Mouse (Mus musculus) midbrain, embryonic 10.5 days (tissue): ENCODE results near the gene Bpifb2. TPM values are rescaled to one million over a fixed set of nuclear protein-coding genes. Genes with fewer than 3 reads are reported as not detected.

Source experiments
- DNase-seq: peaks from one replicate; pipeline ENCODE4 v3.0.0-alpha.2; 2017; ENCODE audit warnings: low spot score
- H3K27ac ChIP-seq: fragments of 300-500 bp; sonication (generic); replicated peaks from 2 replicates; pipeline ENCODE4 v1.5.1; 2016; ENCODE audit warnings: mild to moderate bottlenecking
- H3K27me3 ChIP-seq: fragments of 300-500 bp; sonication (generic); 2 replicates; pipeline ENCODE4 v1.6.1; 2016; ENCODE audit warnings: low read depth, mild to moderate bottlenecking; ENCODE audit not compliant: poor library complexity, severe bottlenecking
- H3K36me3 ChIP-seq: fragments of 300-500 bp; sonication (generic); 2 replicates; pipeline ENCODE4 v1.6.1; 2016; ENCODE audit warnings: mild to moderate bottlenecking, moderate library complexity
- H3K4me1 ChIP-seq: fragments of 300-500 bp; sonication (generic); 2 replicates; pipeline ENCODE4 v1.6.1; 2016
- H3K4me3 ChIP-seq: fragments of 300-500 bp; sonication (generic); 2 replicates; pipeline ENCODE4 v1.5.1; 2016; ENCODE audit warnings: mild to moderate bottlenecking, moderate library complexity
- H3K9me3 ChIP-seq: fragments of 300-500 bp; sonication (generic); replicated peaks from 2 replicates; pipeline ENCODE4 v1.6.1; 2016; ENCODE audit warnings: mild to moderate bottlenecking
- WGBS: fragments of 180-500 bp; shearing (Covaris S2); methylation state at CpG from one replicate; pipeline ENCODE4 v1.1.7; 2016; 5-methylcytosine and 5-hydroxymethylcytosine counted together
- polyA plus RNA-seq: library from polyadenylated mRNA; unstranded; fragments of >200 nt; fragmentation: Nextera tagmentation; extraction: Ambion mirVana; gene quantifications from 2 replicates; pipeline ENCODE4 v1.2.1, GENCODE M21; 2016

The Bpifb2 gene
- polyA plus RNA-seq, 1 experiment from 2014 or later = not detected

DNA sequence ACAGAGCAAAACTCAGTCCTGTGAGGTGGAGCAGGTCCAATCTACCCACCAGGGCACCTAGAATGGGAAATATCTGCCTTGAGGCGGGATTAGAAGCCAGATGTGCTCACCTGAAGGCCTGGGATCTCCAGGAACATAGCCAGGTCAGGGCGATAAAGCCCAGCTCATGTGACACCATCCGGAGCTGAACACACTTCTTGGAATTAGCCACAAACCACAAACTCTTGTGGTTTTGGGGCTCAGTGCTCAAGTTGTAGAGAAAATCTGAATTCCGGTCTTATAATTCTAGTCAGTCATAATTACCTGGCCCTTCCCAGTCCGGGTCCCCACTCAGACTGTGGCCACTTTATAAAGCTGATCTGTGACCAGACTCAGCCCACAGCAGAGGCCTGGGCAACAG lies 63.0 kb downstream of the Bpifb2 start, which contains the start of gene Bpifb4:
TSS of gene Bpifb4 (plus strand) at position 370 of the 400 bp plus-strand sequence.
- Histone ChIP-seq H3K36me3 (no peaks in the 10 kb centered on the region), H3K9me3 (no peaks in the 10 kb centered on the region), H3K27me3 (no peaks in the 10 kb centered on the region), H3K4me3 (no peak within 1 kb of the TSS), H3K4me1 (no peaks in the 10 kb centered on the region), H3K27ac (no peak within 1 kb of the TSS)
- DNase-seq = no peak
- WGBS = 91% methylated on average over 5 of the region's 5 CpGs

DNA sequence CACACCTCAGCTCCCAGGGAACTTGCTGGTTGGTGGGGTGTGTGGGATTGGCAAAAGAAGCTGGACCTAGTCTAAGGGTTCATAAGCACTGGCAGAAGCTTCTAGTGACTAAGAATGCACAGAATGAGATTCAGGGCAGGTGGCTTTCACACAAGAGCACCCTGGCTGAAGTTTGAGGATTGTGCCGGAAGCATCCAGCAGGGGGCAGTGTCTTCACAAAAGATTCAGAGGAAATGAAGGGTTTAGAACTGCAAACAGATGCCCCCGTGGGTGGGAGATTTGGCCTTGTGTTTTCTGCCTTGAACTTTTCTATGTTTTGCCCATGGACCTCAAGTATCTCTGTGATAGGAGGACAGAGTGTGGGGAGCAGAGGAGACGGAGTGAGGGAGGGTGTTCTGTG lies 68.7 kb downstream of the Bpifb2 start:
- H3K4me3 ChIP-seq = no peak overlapping the region
- H3K9me3 ChIP-seq = no peaks in the 10 kb centered on the region
- no peak overlapping the region for H3K27ac ChIP-seq
- no peaks in the 10 kb centered on the region for H3K36me3 ChIP-seq
- H3K27me3 ChIP-seq = no peaks in the 10 kb centered on the region
- DNase-seq = peak; percentile 54
- WGBS = 39% methylated on average over 3 of the region's 3 CpGs
- peaks cover 7% of the 10 kb centered on the region for H3K4me1 ChIP-seq

GRCm38 (mm10) chr2:153944567-153944966 lies 69.7 kb downstream of the Bpifb2 start:
- 91% methylated on average over 8 of the region's 8 CpGs for WGBS
- Histone ChIP-seq H3K9me3 (no peaks in the 10 kb centered on the region), H3K27ac (no peak overlapping the region), H3K4me3 (no peak overlapping the region), H3K36me3 (no peaks in the 10 kb centered on the region), H3K27me3 (no peaks in the 10 kb centered on the region), H3K4me1 (peaks cover 7% of the 10 kb centered on the region)
- DNase-seq = no peak

Other genes starting within 250 kb of the Bpifb2 start
- 69.7 and 70.5 TPM in 2 replicates for gene Commd7, start 242.3 kb upstream of the Bpifb2 start, polyA plus RNA-seq
- 18.8 and 20.6 TPM in 2 replicates for gene Dnmt3b, start 225.6 kb upstream of the Bpifb2 start, polyA plus RNA-seq
- gene Dnmt3c, start 178.4 kb upstream of the Bpifb2 start, polyA plus RNA-seq = 0.06 TPM in 1 of 2 replicates, not detected in the other
- 341 and 354 TPM in 2 replicates for gene Mapre1, start 133.8 kb upstream of the Bpifb2 start, polyA plus RNA-seq
- not detected in 2 replicates for gene Efcab8, start 95.1 kb upstream of the Bpifb2 start, polyA plus RNA-seq
- gene Sun5, start 4.0 kb upstream of the Bpifb2 start, polyA plus RNA-seq = not detected in 2 replicates
- not detected in 2 replicates for gene Bpifb6, start 25.3 kb downstream of the Bpifb2 start, polyA plus RNA-seq
- not detected in 2 replicates for gene Bpifb3, start 43.2 kb downstream of the Bpifb2 start, polyA plus RNA-seq
- gene Bpifb4, start 63.2 kb downstream of the Bpifb2 start, polyA plus RNA-seq = 0.10 TPM in 1 of 2 replicates, not detected in the other
- gene Bpifa6, start 99.9 kb downstream of the Bpifb2 start, polyA plus RNA-seq = not detected in 2 replicates
- gene Bpifa2, start 133.2 kb downstream of the Bpifb2 start, polyA plus RNA-seq = not detected in 2 replicates